Comparison of ENCODE assay signal across 8 mouse cellular contexts in the genomic region with DNA sequence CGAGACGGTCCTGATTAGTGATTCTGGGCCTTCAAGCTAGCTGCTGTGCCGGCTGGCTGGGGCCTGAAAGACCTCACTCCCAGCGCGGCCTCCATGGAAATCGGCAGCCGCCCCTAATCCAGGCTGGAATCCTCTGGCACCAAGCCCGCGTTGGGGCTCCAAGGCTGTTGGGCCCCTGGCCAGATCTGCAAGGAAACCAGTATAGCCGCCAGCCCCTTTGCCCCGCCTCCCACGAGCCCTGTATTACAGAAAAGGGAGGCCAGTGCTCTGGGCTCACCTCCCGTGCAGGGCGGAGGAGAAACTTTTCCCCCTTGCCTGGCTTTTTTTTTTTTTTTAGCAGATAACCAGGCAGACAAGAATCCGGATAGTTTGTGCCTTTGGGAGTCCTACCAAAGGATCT. TPM values are rescaled to one million over a fixed set of nuclear protein-coding genes. Genes with fewer than 3 reads are reported as not detected.
DNase-seq lines count a peak whose midpoint lies in the region; ATAC-seq and TF ChIP-seq lines count a peak whose summit lies in the region.

No protein-coding gene starts in this region.

- peak; percentile 49 to 54 for DNase-seq in B cell, adult 2 months
- peak; percentile 97 for DNase-seq in brain, embryonic 14.5 days (ENCODE audit: low read depth)
- DNase-seq in forebrain, embryonic 10.5 days (ENCODE audit: extremely low spot score, low spot score) = peak; percentile 81
- DNase-seq in kidney, postnatal 25 days = peak; percentile 98 to 99
- peak; percentile 96 for DNase-seq in ovary, adult 18-20 months (ENCODE audit: low spot score)
- DNase-seq in thymus, postnatal 10 days (ENCODE audit: low spot score in 2 of 2) = peak; percentile 57 to 61

- TF ChIP-seq CTCF in brain, embryonic 14.5 days (IDR thresholded peaks at IDR 0.05; ENCODE audit: borderline replicate concordance, extremely low read depth, insufficient read depth, insufficient read length) = no peak

- H3K9ac ChIP-seq in heart, embryonic 14.5 days (ENCODE audit: low read length) = peak overlapping the region; percentile 90
- H3K9ac ChIP-seq in liver, embryonic 15.5 days = peak overlapping the region; percentile 64

- peak overlapping the region; percentile 83 for H3K4me3 ChIP-seq in forebrain, embryonic 10.5 days
- H3K4me3 ChIP-seq in heart, embryonic 14.5 days (ENCODE audit: control insufficient read depth in 1 of 2, insufficient read depth in 1 of 2, low read depth in 1 of 2, low read length in 2 of 2) = peak overlapping the region; percentile 62 to 94
- peak overlapping the region; percentile 97 for H3K4me3 ChIP-seq in liver, embryonic 15.5 days (replicated peaks)

- no peaks in the 10 kb centered on the region for H3K9me3 ChIP-seq in forebrain, embryonic 10.5 days
- no peaks in the 10 kb centered on the region for H3K9me3 ChIP-seq in heart, embryonic 14.5 days (ENCODE audit: control insufficient read depth, low read length)
- H3K9me3 ChIP-seq in liver, embryonic 15.5 days (replicated peaks) = no peaks in the 10 kb centered on the region

- peak overlapping the region; percentile 100 for H3K27ac ChIP-seq in forebrain, embryonic 10.5 days
- H3K27ac ChIP-seq in heart, embryonic 14.5 days (replicated peaks in 1 of 2; ENCODE audit: control insufficient read depth in 1 of 2, insufficient read depth in 1 of 2, low read depth in 2 of 2, low read length in 2 of 2) = peak overlapping the region; percentile 100
- H3K27ac ChIP-seq in liver, embryonic 15.5 days (replicated peaks) = peak overlapping the region; percentile 95

- TF ChIP-seq POLR2A in brain, embryonic 14.5 days (IDR thresholded peaks at IDR 0.05; ENCODE audit: borderline replicate concordance, extremely low read depth, insufficient read depth, insufficient read length, poor library complexity, severe bottlenecking) = no peak

- peak overlapping the region; percentile 93 for H3K4me2 ChIP-seq in heart, embryonic 14.5 days (ENCODE audit: low read length)
- peak overlapping the region; percentile 98 for H3K4me2 ChIP-seq in liver, embryonic 15.5 days

- H3K27me3 ChIP-seq in forebrain, embryonic 10.5 days (ENCODE audit: poor library complexity, severe bottlenecking) = no peaks in the 10 kb centered on the region
- H3K27me3 ChIP-seq in heart, embryonic 14.5 days (ENCODE audit: control insufficient read depth, insufficient read depth, low read length) = no peaks in the 10 kb centered on the region
- H3K27me3 ChIP-seq in liver, embryonic 15.5 days = 0 out of 2 replicates have a peak, but pooled peaks cover 3% of the 10 kb centered on the region

- ATAC-seq in heart, embryonic 14.5 days (ENCODE audit: insufficient number of reproducible peaks, insufficient read depth, low FRiP score, low read depth) = peak; percentile 52
- no peak for ATAC-seq in liver, embryonic 15.5 days (ENCODE audit: insufficient read depth)

- H3K36me3 ChIP-seq in forebrain, embryonic 10.5 days (replicated peaks) = peaks cover 38% of the 10 kb centered on the region
- H3K36me3 ChIP-seq in heart, embryonic 14.5 days (ENCODE audit: control insufficient read depth, insufficient read depth, low read length) = peaks cover 26% of the 10 kb centered on the region; the same call in 1 of the 2 replicates
- peaks cover 22% of the 10 kb centered on the region for H3K36me3 ChIP-seq in liver, embryonic 15.5 days (replicated peaks)

- under 1% methylated on average over 15 of the region's 15 CpGs for WGBS in forebrain, embryonic 10.5 days
- WGBS in heart, embryonic 14.5 days = under 1% methylated on average over 15 of the region's 15 CpGs
- WGBS in liver, embryonic 15.5 days (ENCODE audit: insufficient replicate concordance) = 1% methylated on average over 15 of the region's 15 CpGs

- H3K4me1 ChIP-seq in forebrain, embryonic 10.5 days = peaks cover 67% of the 10 kb centered on the region
- H3K4me1 ChIP-seq in heart, embryonic 14.5 days (ENCODE audit: control insufficient read depth in 2 of 2, insufficient read depth in 2 of 2, low read length in 2 of 2) = peaks cover 46 to 53% of the 10 kb centered on the region in 2 experiments
- H3K4me1 ChIP-seq in liver, embryonic 15.5 days (replicated peaks) = peaks cover 71% of the 10 kb centered on the region

RNA-seq across cellular contexts. Expression of a gene that starts 0.8 kb away (rescaled TPM):
- polyA plus RNA-seq in brain, embryonic 14.5 days (2012; rRNA removed) = 183 and 194 TPM in 2 replicates
- polyA plus RNA-seq in forebrain, embryonic 10.5 days (2016; fragmentation: Nextera tagmentation; extraction: Ambion mirVana) = 370 and 377 TPM in 2 replicates
- 62.7 and 78.9 TPM in 2 replicates for polyA plus RNA-seq in heart, embryonic 14.5 days (2014; fragmentation: Nextera tagmentation; extraction: Ambion mirVana)
- 120 and 133 TPM in 2 replicates for polyA plus RNA-seq in liver, embryonic 15.5 days (2015; fragmentation: Nextera tagmentation; extraction: Ambion mirVana)

RNA-seq across cellular contexts. Expression of a gene that starts 20.9 kb away (rescaled TPM):
- polyA plus RNA-seq in brain, embryonic 14.5 days (2012; rRNA removed) = 18.0 and 28.0 TPM in 2 replicates
- polyA plus RNA-seq in forebrain, embryonic 10.5 days (2016; fragmentation: Nextera tagmentation; extraction: Ambion mirVana) = 8.1 TPM in 2 replicates
- 1.4 and 2.0 TPM in 2 replicates for polyA plus RNA-seq in heart, embryonic 14.5 days (2014; fragmentation: Nextera tagmentation; extraction: Ambion mirVana)
- 112 and 131 TPM in 2 replicates for polyA plus RNA-seq in liver, embryonic 15.5 days (2015; fragmentation: Nextera tagmentation; extraction: Ambion mirVana)

RNA-seq across cellular contexts. Expression of a gene that starts 21.0 kb away (rescaled TPM):
- polyA plus RNA-seq in brain, embryonic 14.5 days (2012; rRNA removed) = 805 and 1,208 TPM in 2 replicates
- 91.4 and 102 TPM in 2 replicates for polyA plus RNA-seq in forebrain, embryonic 10.5 days (2016; fragmentation: Nextera tagmentation; extraction: Ambion mirVana)
- 6.9 and 9.4 TPM in 2 replicates for polyA plus RNA-seq in heart, embryonic 14.5 days (2014; fragmentation: Nextera tagmentation; extraction: Ambion mirVana)
- polyA plus RNA-seq in liver, embryonic 15.5 days (2015; fragmentation: Nextera tagmentation; extraction: Ambion mirVana) = 5.8 and 6.1 TPM in 2 replicates

RNA-seq across cellular contexts. Expression of a gene that starts 32.6 kb away (rescaled TPM):
- polyA plus RNA-seq in brain, embryonic 14.5 days (2012; rRNA removed) = 0.59 and 1.1 TPM in 2 replicates
- polyA plus RNA-seq in forebrain, embryonic 10.5 days (2016; fragmentation: Nextera tagmentation; extraction: Ambion mirVana) = 0.18 and 1.0 TPM in 2 replicates
- polyA plus RNA-seq in heart, embryonic 14.5 days (2014; fragmentation: Nextera tagmentation; extraction: Ambion mirVana) = 0.61 and 1.5 TPM in 2 replicates
- polyA plus RNA-seq in liver, embryonic 15.5 days (2015; fragmentation: Nextera tagmentation; extraction: Ambion mirVana) = 0.50 TPM in 2 replicates

RNA-seq across cellular contexts. Expression of a gene that starts 32.7 kb away (rescaled TPM):
- 0.28 and 0.49 TPM in 2 replicates for polyA plus RNA-seq in brain, embryonic 14.5 days (2012; rRNA removed)
- polyA plus RNA-seq in forebrain, embryonic 10.5 days (2016; fragmentation: Nextera tagmentation; extraction: Ambion mirVana) = not detected in 2 replicates
- 0.42 TPM in 1 of 2 replicates, not detected in the other for polyA plus RNA-seq in heart, embryonic 14.5 days (2014; fragmentation: Nextera tagmentation; extraction: Ambion mirVana)
- 211 and 227 TPM in 2 replicates for polyA plus RNA-seq in liver, embryonic 15.5 days (2015; fragmentation: Nextera tagmentation; extraction: Ambion mirVana)
